Mouse (Mus musculus) forebrain, embryonic 13.5 days (tissue): Measurements from ENCODE around the gene Olfr272. TPM values are rescaled to one million over a fixed set of nuclear protein-coding genes. Genes with fewer than 3 reads are reported as not detected.

Experiments
- ATAC-seq: fragments of 200-750 bp; cut with Nextera tagmentation; 2 replicates; pipeline ENCODE4 v1.8.0; 2017
- H3K27ac ChIP-seq: fragments of 300-500 bp; sonication (generic); 2 replicates; pipeline ENCODE4 v1.5.1; 2015; ENCODE audit warnings: inconsistent platforms, mild to moderate bottlenecking, moderate library complexity
- H3K27me3 ChIP-seq: fragments of 300-500 bp; sonication (generic); 2 replicates; pipeline ENCODE4 v1.6.1; 2015; ENCODE audit warnings: mild to moderate bottlenecking, inconsistent platforms
- H3K36me3 ChIP-seq: fragments of 300-500 bp; sonication (generic); 2 replicates; pipeline ENCODE4 v1.6.1; 2015; ENCODE audit warnings: mild to moderate bottlenecking, inconsistent platforms; ENCODE audit not compliant: poor library complexity, severe bottlenecking
- H3K4me1 ChIP-seq: fragments of 300-500 bp; sonication (generic); 2 replicates; pipeline ENCODE4 v1.6.1; 2015; ENCODE audit warnings: inconsistent platforms
- H3K4me2 ChIP-seq: fragments of 300-500 bp; sonication (generic); 2 replicates; pipeline ENCODE4 v1.6.1; 2015; ENCODE audit warnings: inconsistent platforms, mild to moderate bottlenecking, moderate library complexity
- H3K4me3 ChIP-seq: fragments of 300-500 bp; sonication (generic); 2 replicates; pipeline ENCODE4 v1.5.1; 2015; ENCODE audit warnings: mild to moderate bottlenecking, inconsistent platforms
- H3K9ac ChIP-seq: fragments of 300-500 bp; sonication (generic); 2 replicates; pipeline ENCODE4 v1.6.1; 2015; ENCODE audit warnings: mild to moderate bottlenecking, inconsistent platforms
- H3K9me3 ChIP-seq: fragments of 300-500 bp; sonication (generic); replicated peaks from 2 replicates; pipeline ENCODE4 v1.6.1; 2016; ENCODE audit warnings: inconsistent platforms
- WGBS: fragments of 180-500 bp; shearing (Covaris S2); methylation state at CpG from one replicate; pipeline ENCODE4 v1.1.7; 2015; 5-methylcytosine and 5-hydroxymethylcytosine counted together
- polyA plus RNA-seq: library from polyadenylated mRNA; unstranded; fragments of >200 nt; fragmentation: Nextera tagmentation; extraction: Ambion mirVana; gene quantifications from 2 replicates; pipeline ENCODE4 v1.2.1, GENCODE M21; 2015

Gene Olfr272
- not detected in 2 replicates for polyA plus RNA-seq

DNA sequence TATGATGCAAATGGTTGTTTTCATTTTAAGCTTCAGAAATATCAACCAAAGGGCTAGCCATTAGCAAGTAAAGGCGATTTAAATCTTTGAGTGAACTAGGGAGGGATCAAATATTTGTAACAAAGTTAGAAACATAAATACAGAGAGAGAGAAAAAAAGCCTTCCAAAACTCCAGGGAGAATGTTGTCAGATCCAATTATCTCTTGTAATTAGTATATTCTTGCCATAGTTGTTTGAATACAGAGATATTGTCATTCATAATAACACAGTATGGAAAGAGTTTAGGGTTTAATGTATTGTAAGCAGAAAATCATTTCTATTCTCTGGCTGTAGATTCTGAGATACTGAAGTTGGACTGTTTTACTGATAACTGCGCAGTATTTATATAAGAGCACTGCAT, at the start of gene Olfr272:
TSS of gene Olfr272 (minus strand) at position 101 of the 400 bp plus-strand sequence.
- H3K4me2 ChIP-seq: no peak within 1 kb of the TSS
- H3K4me1 ChIP-seq: no peaks in the 10 kb centered on the region
- ATAC-seq: no peak
- no peak within 1 kb of the TSS for H3K27ac ChIP-seq
- whole genome bisulfite sequencing: 93% methylated on average over 2 of the region's 2 CpGs
- H3K4me3 ChIP-seq: no peak within 1 kb of the TSS
- no peaks in the 10 kb centered on the region for H3K27me3 ChIP-seq
- no peak within 1 kb of the TSS for H3K9ac ChIP-seq
- H3K9me3 ChIP-seq: no peaks in the 10 kb centered on the region
- H3K36me3 ChIP-seq: no peaks in the 10 kb centered on the region

DNA sequence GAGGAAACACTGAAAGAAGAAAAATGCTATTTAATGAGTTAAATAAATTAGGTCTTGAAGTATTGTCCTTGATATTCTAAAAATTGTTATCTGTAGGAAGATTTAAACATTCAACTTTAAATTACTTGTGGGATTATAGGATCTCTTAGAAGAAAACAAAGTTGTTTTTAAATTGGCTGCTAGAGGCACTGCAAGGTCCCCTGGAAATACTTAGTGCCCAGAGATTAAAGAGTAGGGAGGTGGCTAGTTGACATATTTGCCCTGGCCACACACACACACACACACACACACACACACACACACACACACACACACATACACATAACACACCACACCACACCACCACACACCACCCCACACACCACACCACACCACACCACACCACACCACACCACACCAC, 45.3 kb upstream of the Olfr272 start, which contains the start of gene Olfr270:
TSS of gene Olfr270 (plus strand) at position 301 of the 400 bp plus-strand sequence.
- no peak within 1 kb of the TSS for H3K4me3 ChIP-seq
- no peak for ATAC-seq
- no peaks in the 10 kb centered on the region for H3K36me3 ChIP-seq
- H3K9ac ChIP-seq: no peak within 1 kb of the TSS
- H3K27ac ChIP-seq: no peak within 1 kb of the TSS
- H3K4me2 ChIP-seq: no peak within 1 kb of the TSS
- no peaks in the 10 kb centered on the region for H3K9me3 ChIP-seq
- no peaks in the 10 kb centered on the region for H3K27me3 ChIP-seq
- H3K4me1 ChIP-seq: no peaks in the 10 kb centered on the region

DNA sequence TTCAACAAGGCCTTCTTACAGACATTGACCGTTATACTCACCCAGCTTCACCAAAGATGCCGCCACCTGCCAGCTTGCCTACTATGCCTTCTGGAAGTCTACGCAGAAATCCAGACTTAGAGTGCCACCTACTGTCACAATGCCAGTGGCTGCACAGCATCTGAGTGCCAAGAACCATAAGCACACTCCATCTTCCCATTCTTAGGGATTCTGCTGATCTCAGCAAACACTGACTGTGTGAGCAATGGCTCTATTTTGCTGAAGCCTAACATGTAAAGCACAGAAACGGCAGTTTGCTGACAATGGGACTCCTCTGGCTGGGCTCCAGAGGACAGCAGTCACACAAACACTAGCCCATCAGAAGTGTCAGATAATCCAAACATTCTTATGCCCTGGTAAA, 39.7 kb upstream of the Olfr272 start:
- Histone ChIP-seq H3K27me3 (no peaks in the 10 kb centered on the region), H3K9me3 (no peaks in the 10 kb centered on the region), H3K36me3 (no peaks in the 10 kb centered on the region), H3K4me2 (no peak overlapping the region), H3K27ac (no peak overlapping the region), H3K9ac (no peak overlapping the region), H3K4me1 (no peaks in the 10 kb centered on the region), H3K4me3 (no peak overlapping the region)
- WGBS: 28% methylated on average over 4 of the region's 4 CpGs
- ATAC-seq: peak; percentile 79

DNA sequence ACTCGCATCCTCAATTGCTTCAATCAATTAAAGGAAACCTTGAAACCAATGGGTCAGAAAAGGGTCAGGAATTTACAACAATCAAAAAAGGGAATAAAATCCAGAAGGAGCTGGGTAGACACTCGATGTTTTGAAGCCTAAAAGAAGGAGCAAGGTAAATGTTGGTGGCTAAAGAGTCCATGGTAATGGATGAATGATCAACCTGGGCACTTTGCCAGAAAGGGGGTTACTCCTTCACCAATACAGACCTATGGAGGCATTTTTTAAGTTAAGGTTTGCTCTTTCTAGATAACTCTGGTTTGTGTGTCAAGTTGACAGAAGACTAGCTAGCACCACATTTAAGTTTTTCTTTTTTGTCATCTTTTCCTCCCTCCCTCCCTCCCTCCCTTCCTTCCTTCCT, 30.0 kb upstream of the Olfr272 start:
- Histone ChIP-seq H3K27me3 (no peaks in the 10 kb centered on the region), H3K9me3 (no peaks in the 10 kb centered on the region), H3K36me3 (no peaks in the 10 kb centered on the region), H3K9ac (no peak overlapping the region), H3K27ac (no peak overlapping the region), H3K4me3 (no peak overlapping the region), H3K4me1 (no peaks in the 10 kb centered on the region), H3K4me2 (no peak overlapping the region)
- ATAC-seq: no peak
- WGBS: 81% methylated on average over 2 of the region's 2 CpGs

DNA sequence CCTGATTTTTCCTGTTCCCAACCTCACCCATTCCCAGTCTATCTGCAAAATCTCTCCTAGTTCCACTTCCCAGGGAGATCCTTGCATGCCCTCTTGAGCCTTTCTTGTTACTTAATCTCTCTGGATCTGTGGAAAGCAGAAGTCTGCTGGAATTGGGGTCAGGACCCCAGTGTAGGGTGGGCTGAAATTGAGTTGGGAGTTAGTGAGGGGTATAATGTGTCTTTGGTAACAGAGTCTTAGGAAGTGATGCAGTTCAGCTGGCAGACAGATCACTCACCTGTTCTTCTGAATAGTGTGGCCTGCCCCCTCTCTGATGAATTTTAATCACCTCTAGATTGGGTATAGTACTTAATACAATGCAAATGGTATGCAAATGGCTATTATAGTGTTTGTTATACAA, 27.7 kb upstream of the Olfr272 start:
- Histone ChIP-seq H3K4me1 (no peaks in the 10 kb centered on the region), H3K9me3 (no peaks in the 10 kb centered on the region), H3K4me3 (no peak overlapping the region), H3K9ac (no peak overlapping the region), H3K4me2 (no peak overlapping the region), H3K36me3 (no peaks in the 10 kb centered on the region), H3K27ac (no peak overlapping the region), H3K27me3 (no peaks in the 10 kb centered on the region)
- ATAC-seq: no peak

DNA sequence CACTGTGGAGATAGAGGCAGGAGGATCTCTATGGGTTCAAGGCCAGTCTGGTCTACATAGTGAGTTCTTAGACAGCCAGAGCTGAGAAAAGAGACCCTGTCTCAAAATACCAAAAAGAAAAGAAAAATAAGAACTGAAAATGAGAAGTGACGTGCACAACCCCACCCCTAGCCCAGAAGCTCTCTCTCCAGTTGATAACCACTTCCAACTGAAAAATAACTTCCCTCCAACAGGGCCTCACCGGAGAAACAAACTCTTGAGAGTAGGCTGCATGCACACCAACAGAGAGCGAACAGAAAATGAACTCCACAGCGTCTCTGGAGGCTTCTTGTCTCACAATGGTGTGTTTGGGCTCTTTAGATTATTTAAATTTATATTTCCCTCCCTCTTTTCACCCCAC, 11.5 kb upstream of the Olfr272 start:
- Histone ChIP-seq H3K27ac (no peak overlapping the region), H3K36me3 (no peaks in the 10 kb centered on the region), H3K4me2 (no peak overlapping the region), H3K9me3 (no peaks in the 10 kb centered on the region), H3K27me3 (no peaks in the 10 kb centered on the region), H3K4me1 (no peaks in the 10 kb centered on the region), H3K9ac (no peak overlapping the region), H3K4me3 (no peak overlapping the region)
- ATAC-seq: no peak
- WGBS: 91% methylated on average over 4 of the region's 4 CpGs

DNA sequence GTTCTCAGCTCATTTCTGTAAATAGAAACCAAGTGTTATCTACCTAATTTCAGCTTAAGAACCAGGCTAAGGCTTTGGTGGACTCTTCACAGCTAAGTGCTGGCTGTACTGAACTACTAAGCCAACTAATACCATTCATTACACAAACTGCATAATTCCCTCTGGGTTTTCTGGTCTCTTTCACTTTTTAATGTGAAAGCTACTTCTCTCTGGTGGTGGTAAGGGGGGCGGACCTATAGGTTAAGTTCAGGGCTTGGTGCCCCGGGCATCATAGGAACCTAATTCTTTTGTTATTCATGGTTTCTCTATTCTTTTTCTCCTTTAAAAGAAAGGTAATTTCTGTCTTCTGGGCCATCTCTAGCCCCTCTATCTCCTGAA, 1.7 kb downstream of the Olfr272 start:
- H3K27me3 ChIP-seq: no peaks in the 10 kb centered on the region
- no peak overlapping the region for H3K9ac ChIP-seq
- H3K36me3 ChIP-seq: no peaks in the 10 kb centered on the region
- no peaks in the 10 kb centered on the region for H3K9me3 ChIP-seq
- H3K4me3 ChIP-seq: no peak overlapping the region
- no peak for ATAC-seq
- WGBS: 87% methylated on average over 2 of the region's 2 CpGs
- H3K27ac ChIP-seq: no peak overlapping the region
- no peak overlapping the region for H3K4me2 ChIP-seq
- no peaks in the 10 kb centered on the region for H3K4me1 ChIP-seq

DNA sequence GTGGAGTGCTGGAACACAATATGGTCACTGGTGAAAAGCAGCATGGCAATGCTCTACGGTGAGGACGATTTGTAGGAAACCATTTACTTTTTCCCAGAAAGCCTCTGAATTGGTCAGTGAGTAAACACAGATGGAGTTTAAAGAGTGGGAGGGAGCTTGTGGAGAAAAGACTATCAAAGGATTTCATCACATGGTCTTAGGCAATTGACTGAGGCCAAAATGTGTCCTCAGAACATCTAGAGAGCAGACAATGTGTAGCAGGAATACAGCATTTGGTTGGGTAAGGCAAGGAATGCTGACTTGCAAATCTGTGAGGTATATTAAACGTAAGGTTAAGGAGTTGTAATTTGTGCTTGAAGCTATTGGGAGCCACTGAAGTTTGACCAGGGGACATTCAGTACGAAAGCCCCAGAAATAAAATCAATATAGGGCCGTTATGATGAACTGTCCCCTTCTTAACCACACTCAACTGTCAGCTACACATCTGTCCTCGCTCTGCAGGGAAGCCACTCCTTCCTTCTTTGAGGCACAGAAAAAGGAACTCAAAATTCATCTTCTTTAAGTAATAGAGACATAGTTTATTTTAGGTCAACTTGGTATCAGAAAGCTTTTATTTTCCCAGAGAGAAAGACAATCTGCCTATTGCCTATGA, 2.2 kb downstream of the Olfr272 start:
- no peaks in the 10 kb centered on the region for H3K4me1 ChIP-seq
- H3K27me3 ChIP-seq: no peaks in the 10 kb centered on the region
- no peak for ATAC-seq
- H3K4me3 ChIP-seq: no peak overlapping the region
- 85% methylated on average over 6 of the region's 6 CpGs for WGBS
- H3K9me3 ChIP-seq: no peaks in the 10 kb centered on the region
- no peaks in the 10 kb centered on the region for H3K36me3 ChIP-seq
- H3K4me2 ChIP-seq: no peak overlapping the region
- H3K27ac ChIP-seq: no peak overlapping the region
- no peak overlapping the region for H3K9ac ChIP-seq

DNA sequence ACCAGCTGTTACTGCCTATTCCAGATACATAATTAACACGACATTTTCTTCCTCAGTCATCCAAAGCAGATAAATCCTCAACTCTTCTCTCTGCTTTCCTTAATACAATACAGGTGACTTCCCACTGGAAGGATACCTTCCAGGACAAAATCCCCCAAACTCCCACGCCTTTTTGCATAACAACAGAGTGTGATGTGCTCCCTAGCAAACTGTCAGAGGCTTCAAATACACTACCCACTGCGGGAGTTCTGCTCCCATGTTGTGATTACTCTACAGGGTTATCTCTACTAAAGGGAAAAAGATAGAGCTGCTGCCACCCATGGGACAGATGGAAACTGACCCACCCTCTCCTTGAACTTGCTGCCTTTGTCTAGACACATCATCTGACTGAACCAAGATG, 6.6 kb downstream of the Olfr272 start:
- Histone ChIP-seq H3K4me1 (no peaks in the 10 kb centered on the region), H3K27me3 (no peaks in the 10 kb centered on the region), H3K27ac (no peak overlapping the region), H3K9me3 (no peaks in the 10 kb centered on the region), H3K36me3 (no peaks in the 10 kb centered on the region), H3K4me3 (no peak overlapping the region), H3K9ac (no peak overlapping the region), H3K4me2 (no peak overlapping the region)
- no peak for ATAC-seq
- 53% methylated on average over 3 of the region's 3 CpGs for WGBS

DNA sequence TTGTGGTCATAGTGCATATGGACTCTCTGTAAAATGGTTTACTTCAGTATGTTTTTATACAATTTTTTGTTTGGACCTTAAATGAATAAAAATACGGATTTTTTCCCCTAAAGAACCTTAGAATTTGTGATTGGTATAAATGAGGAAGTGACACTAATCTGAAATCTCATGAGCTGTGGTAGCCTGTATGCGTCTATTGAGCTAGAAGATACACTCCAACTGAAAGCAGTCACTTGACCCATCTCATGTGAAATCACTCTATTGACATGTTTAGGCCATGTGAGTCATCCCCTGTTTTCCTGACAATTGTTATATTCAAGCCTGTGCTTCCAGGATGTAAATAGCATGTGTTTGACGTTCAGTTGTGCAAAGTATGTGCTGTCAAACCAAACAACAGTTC, 9.4 kb downstream of the Olfr272 start:
- no peak overlapping the region for H3K4me3 ChIP-seq
- no peaks in the 10 kb centered on the region for H3K4me1 ChIP-seq
- no peak overlapping the region for H3K9ac ChIP-seq
- 74% methylated on average over 3 of the region's 3 CpGs for WGBS
- ATAC-seq: no peak
- no peak overlapping the region for H3K27ac ChIP-seq
- no peak overlapping the region for H3K4me2 ChIP-seq
- H3K36me3 ChIP-seq: no peaks in the 10 kb centered on the region
- no peaks in the 10 kb centered on the region for H3K9me3 ChIP-seq
- H3K27me3 ChIP-seq: no peaks in the 10 kb centered on the region

DNA sequence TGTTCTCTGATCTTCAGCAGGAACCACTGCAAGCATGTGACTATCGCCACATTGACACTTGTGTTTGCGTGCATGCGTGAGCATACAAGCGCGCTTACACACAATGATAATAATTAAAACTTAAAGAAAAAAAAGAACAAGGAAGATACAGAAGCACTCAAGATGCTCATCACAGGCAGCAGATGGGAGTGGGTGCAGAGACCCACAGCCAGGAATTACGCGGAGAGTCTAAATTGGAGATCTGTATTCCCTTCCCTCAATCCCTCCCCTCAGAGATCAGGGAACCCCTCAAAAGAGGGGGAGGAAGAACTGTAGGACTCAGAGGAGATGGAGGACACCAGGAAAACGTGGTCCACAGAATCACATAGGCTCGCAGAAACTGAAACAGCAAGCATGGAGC, 54.8 kb downstream of the Olfr272 start:
- H3K9me3 ChIP-seq: no peaks in the 10 kb centered on the region
- no peak overlapping the region for H3K4me3 ChIP-seq
- H3K27me3 ChIP-seq: no peaks in the 10 kb centered on the region
- H3K4me1 ChIP-seq: no peaks in the 10 kb centered on the region
- H3K27ac ChIP-seq: no peak overlapping the region
- no peak overlapping the region for H3K9ac ChIP-seq
- no peak for ATAC-seq
- 92% methylated on average over 9 of the region's 9 CpGs for WGBS
- H3K36me3 ChIP-seq: no peaks in the 10 kb centered on the region
- no peak overlapping the region for H3K4me2 ChIP-seq
